Mouse (Mus musculus) erythroid progenitor cell, adult 5-6 weeks (primary cell): ENCODE measurements around the gene Morn3. TPM values are rescaled to one million over a fixed set of nuclear protein-coding genes. Genes with fewer than 3 reads are reported as not detected.

Experiments
- ATAC-seq: replicated peaks from 2 replicates; pipeline ENCODE4 v1.8.0; 2016; ENCODE audit warnings: moderate number of reproducible peaks, mild to moderate bottlenecking, moderate TSS enrichment, inconsistent platforms; ENCODE audit not compliant: poor library complexity, low FRiP score, severe bottlenecking
- total RNA-seq, 2 experiments: library from RNA; stranded (forward) in 1 of 2; stranded (reverse) in 1 of 2; fragments of 150-400 nt in 1 of 2; fragments of 186-747, 209-891 nt in 1 of 2; gene quantifications; 2 replicates each; pipeline versions ENCODE4 v1.2.3 to v1.2.4; 2015 to 2017; ENCODE audit warnings: low replicate concordance in 2 of 2

Gene Morn3
- total RNA-seq, 2 experiments from 2014 or later: not detected

- no peak for ATAC-seq
Measured at GRCm38 (mm10) chr5:122997205-122998204, 49.3 kb downstream of the Morn3 start.

DNA sequence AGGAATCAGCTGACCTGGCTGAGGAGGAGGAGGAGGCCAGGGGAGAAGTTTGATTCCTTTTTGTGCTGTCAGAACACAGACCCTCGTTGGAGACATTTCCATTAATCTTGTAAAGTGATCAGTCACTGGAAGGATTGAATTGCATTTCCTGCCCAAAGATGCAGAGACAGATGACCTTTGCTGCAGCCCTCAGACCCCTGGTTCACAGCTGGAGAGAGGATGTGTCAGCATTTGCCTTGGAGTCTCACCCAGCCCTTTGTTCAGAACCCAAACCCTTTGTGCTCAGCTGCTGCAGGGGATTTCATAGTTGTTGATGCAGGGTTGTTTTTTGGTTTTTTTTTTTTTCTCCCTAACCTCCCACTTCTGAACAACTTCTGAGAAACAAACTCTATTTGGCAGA lies 51.9 kb downstream of the Morn3 start:
- ATAC-seq: no peak

DNA sequence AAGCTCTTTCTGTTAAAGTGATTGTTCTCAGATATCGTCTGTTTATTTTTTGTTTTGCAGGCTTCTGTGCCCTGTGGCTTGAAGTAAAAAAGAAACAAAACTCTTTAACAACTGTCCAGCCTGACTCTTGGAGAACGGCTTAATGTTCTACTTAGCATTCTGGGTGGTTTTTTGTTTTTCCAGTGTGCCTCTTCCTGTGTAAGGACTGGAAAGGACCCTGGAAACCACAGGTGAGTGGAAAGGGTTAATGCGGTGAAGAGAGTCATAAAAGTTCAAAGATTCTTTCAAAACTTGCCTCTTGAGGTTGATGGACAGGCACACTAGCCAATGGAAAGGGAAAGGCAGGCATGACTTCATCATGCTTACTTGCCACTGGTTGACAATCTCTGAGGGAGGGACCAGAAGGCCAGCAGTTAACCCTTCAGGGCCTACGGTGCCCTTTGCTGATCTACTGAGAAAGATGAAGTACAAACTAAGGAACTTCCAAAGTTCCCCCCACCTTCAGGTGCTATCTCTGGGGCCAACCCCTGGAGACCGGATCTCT lies 52.4 kb downstream of the Morn3 start:
- ATAC-seq: peak; percentile 74

DNA sequence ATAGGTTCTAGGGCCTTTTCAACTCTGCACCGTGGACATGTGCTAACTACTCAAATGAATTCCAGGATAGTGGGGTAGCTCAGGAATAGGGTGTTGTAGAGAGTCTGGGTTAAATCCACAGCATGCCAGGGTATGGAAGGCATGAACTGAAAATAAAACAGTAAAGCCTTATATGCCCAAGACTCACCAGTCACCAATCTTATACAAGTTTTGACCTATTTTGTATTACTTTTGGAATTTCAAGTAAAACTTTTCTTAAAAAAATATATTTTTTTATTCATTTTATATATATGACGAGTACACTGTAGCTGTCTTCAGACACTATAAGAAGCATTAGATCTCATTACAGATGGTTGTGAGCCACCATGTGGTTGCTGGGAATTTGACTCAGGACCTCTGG lies 53.0 kb downstream of the Morn3 start:
- ATAC-seq: no peak

DNA sequence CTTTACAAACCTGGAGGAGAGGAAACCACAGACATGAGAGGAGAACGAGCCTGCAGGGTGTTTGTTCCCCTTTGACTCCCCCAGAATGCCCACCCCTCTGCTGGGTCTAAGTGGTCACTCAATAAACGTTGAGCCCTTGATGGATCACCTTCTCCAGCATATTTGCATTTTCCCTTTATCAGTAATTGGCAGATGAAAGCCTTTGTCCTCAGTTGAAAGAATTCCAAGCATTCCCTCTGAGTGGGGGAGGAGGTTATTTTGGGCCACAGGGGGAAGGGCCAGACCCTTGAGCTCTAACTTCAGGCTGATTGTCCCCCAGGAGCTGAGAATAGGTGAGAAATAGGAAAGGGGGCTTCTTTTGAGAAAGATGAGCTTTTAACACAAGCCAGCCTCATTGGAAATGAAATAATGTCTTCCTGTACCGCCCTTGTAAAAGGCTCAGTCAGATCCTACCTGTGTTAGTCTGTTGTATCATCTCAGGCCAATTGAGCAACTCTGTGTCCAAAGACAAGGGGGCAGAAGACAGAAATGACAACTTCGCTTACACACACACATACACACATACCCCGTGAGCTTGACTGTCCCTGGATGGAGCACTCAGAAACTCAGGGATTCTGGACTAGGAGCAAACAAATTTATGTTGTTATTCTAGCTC lies 55.3 kb downstream of the Morn3 start:
- no peak for ATAC-seq

DNA sequence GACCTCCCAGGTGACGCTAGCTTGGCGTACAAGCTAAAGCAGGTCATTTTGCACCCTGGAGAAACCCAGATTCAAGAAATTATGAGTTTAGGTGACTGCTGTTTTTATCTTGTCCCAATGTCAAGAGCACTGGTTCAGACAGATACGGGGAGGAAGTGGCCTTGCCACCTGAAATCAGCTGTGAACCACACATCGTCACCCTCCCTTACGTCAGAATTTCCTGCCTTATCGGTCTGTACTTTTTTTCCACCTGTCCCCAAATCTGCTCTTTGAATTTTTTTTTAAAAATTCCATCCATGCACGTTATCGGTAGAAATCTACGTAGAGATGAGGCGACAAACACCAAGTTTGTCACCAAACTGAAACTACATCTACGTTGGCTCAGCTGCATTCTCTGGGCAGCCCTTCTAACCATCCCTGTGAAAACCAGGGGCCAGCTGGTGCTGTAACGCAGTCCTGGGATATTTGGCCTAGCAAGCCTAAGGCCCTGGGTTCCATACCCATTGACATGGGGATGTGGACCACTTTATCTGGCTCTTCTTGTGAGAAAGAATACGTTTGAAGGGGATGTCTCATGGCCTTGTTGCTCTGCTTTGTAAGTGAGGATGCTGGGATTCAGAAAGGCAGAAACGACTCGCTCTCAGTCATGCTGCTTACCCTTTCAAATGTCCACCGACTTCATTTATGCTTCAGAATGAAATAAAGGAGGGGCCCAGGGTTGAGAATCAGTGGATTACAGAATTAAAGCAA lies 56.2 kb downstream of the Morn3 start:
- no peak for ATAC-seq

GRCm38 (mm10) chr5:122989551-122990330 lies 57.1 kb downstream of the Morn3 start, which contains the start of gene Kdm2b:
Gene Kdm2b (minus strand): TSS chr5:122989823.
- ATAC-seq: no peak

DNA sequence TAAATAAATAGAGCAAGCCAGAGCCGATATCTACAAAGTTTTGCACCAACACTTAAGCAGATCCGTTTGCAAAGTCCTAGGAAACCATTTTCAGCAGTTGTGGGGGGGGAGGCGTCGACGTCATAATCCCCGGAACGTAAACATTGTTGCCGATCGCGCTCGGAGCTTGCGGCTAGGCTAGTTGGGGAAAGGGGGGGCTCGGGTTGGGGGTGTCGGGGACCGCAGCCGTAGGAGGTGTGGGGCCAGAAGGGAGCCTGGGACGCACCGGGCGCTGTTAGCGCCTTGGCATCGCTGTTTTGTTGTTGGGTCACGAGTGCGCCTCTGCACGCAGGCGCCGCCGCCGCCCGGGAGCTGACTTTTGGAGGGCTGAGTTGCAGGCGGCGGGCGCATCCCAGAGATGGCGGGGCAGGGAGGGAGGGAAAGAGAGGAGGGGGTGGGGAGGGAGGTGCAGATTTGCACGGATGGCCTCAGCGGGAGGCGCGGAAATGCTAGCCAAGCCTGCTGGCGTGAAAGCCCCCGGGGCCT lies 57.8 kb downstream of the Morn3 start:
- no peak for ATAC-seq

- no peak for ATAC-seq
Measured at GRCm38 (mm10) chr5:122988021-122988751, 58.6 kb downstream of the Morn3 start.

GRCm38 (mm10) chr5:122987211-122988020 lies 59.4 kb downstream of the Morn3 start:
- ATAC-seq: no peak

- ATAC-seq: no peak
Measured at GRCm38 (mm10) chr5:122986091-122986493, 60.7 kb downstream of the Morn3 start.

Other genes with a start within 250 kb of the Morn3 start
- 195 and 227 TPM in 2 replicates for gene Anapc5, start 225.7 kb downstream of the Morn3 start, total RNA-seq (2015; ENCODE audit: low replicate concordance)
- gene Anapc5, start 225.7 kb downstream of the Morn3 start, total RNA-seq (2017; ENCODE audit: low replicate concordance): 271 and 364 TPM in 2 replicates
- gene Rnf34, start 197.0 kb downstream of the Morn3 start, total RNA-seq (2015; ENCODE audit: low replicate concordance): 5.8 and 29.3 TPM in 2 replicates
- 7.6 and 10.4 TPM in 2 replicates for gene Rnf34, start 197.0 kb downstream of the Morn3 start, total RNA-seq (2017; ENCODE audit: low replicate concordance)
- gene Kdm2b, start 57.2 kb downstream of the Morn3 start, total RNA-seq (2015; ENCODE audit: low replicate concordance): 7.5 and 13.0 TPM in 2 replicates
- 13.0 and 14.9 TPM in 2 replicates for gene Kdm2b, start 57.2 kb downstream of the Morn3 start, total RNA-seq (2017; ENCODE audit: low replicate concordance)
- 5.0 and 24.3 TPM in 2 replicates for gene Orai1, start 31.9 kb downstream of the Morn3 start, total RNA-seq (2015; ENCODE audit: low replicate concordance)
- gene Orai1, start 31.9 kb downstream of the Morn3 start, total RNA-seq (2017; ENCODE audit: low replicate concordance): 3.5 and 4.0 TPM in 2 replicates
- gene Tmem120b, start 21.4 kb upstream of the Morn3 start, total RNA-seq (2015; ENCODE audit: low replicate concordance): 85.5 and 100 TPM in 2 replicates
- 86.8 and 118 TPM in 2 replicates for gene Tmem120b, start 21.4 kb upstream of the Morn3 start, total RNA-seq (2017; ENCODE audit: low replicate concordance)
- gene Rhof, start 85.7 kb upstream of the Morn3 start, total RNA-seq (2015; ENCODE audit: low replicate concordance): 1.7 and 3.2 TPM in 2 replicates
- 1.4 and 7.7 TPM in 2 replicates for gene Rhof, start 85.7 kb upstream of the Morn3 start, total RNA-seq (2017; ENCODE audit: low replicate concordance)
- gene Setd1b, start 95.2 kb upstream of the Morn3 start, total RNA-seq (2015; ENCODE audit: low replicate concordance): 29.8 and 41.8 TPM in 2 replicates
- 20.2 and 23.0 TPM in 2 replicates for gene Setd1b, start 95.2 kb upstream of the Morn3 start, total RNA-seq (2017; ENCODE audit: low replicate concordance)
- 27.2 and 48.7 TPM in 2 replicates for gene Psmd9, start 122.4 kb upstream of the Morn3 start, total RNA-seq (2015; ENCODE audit: low replicate concordance)
- gene Psmd9, start 122.4 kb upstream of the Morn3 start, total RNA-seq (2017; ENCODE audit: low replicate concordance): 52.2 and 63.8 TPM in 2 replicates
- gene Hpd, start 135.7 kb upstream of the Morn3 start, total RNA-seq (2015; ENCODE audit: low replicate concordance): not detected in 2 replicates
- not detected in 2 replicates for gene Hpd, start 135.7 kb upstream of the Morn3 start, total RNA-seq (2017; ENCODE audit: low replicate concordance)
- 0.36 and 1.7 TPM in 2 replicates for gene Wdr66, start 205.1 kb upstream of the Morn3 start, total RNA-seq (2015; ENCODE audit: low replicate concordance)
- gene Wdr66, start 205.1 kb upstream of the Morn3 start, total RNA-seq (2017; ENCODE audit: low replicate concordance): 0.51 TPM in 1 of 2 replicates, not detected in the other